In the genomic region with DNA sequence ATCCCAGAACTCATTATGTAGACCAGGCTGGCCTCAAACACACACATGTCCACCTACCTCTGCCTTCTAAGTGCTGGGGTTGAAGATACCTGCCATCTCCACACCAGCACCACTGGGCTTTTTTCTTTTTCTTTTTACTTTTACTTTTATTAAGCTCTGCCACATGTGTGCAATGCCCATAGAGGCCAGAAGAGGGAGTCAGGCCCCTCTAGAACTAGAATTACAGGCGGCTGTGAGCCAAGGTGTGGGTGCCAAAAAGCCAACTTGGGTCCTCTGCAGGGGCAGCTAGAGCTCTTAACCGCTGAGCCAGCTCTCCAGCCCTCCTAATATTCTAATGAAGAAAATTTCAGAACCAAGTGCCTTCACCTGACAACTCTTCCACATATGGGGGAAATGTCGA, we compare ENCODE assay signal across 8 mouse cellular contexts. TPM values are rescaled to one million over a fixed set of nuclear protein-coding genes. Genes with fewer than 3 reads are reported as not detected.
DNase-seq lines count a peak whose midpoint lies in the region; ATAC-seq and TF ChIP-seq lines count a peak whose summit lies in the region.

No protein-coding gene starts in this region.

- DNase-seq in hindbrain, postnatal 0 days (ENCODE audit: low spot score), result peak; percentile 62
- no peak for DNase-seq in hindbrain, embryonic 14.5 days (ENCODE audit: low spot score)
- peak; percentile 55 for DNase-seq in brain, adult 2 months (ENCODE audit: low read depth, low spot score)
- no peak for DNase-seq in layer of hippocampus, postnatal 36 days
- no peak for DNase-seq in left cerebral cortex, adult 18-20 months (ENCODE audit: low spot score in 2 of 2)

- H3K9me3 ChIP-seq in hindbrain, postnatal 0 days (ENCODE audit: low read length), result no peaks in the 10 kb centered on the region
- H3K9me3 ChIP-seq in hindbrain, embryonic 14.5 days (ENCODE audit: control insufficient read depth, low read length), result no peaks in the 10 kb centered on the region
- no peaks in the 10 kb centered on the region for H3K9me3 ChIP-seq in ES-Bruce4 (replicated peaks; ENCODE audit: control insufficient read depth, insufficient read depth, low read length, poor library complexity, severe bottlenecking)
- no peaks in the 10 kb centered on the region for H3K9me3 ChIP-seq in megakaryocyte, embryonic 14.5 days
- no peaks in the 10 kb centered on the region for H3K9me3 ChIP-seq in forebrain, embryonic 12.5 days

- 48% methylated on average over 3 of the region's 3 CpGs for WGBS in hindbrain, postnatal 0 days
- 48% methylated on average over 3 of the region's 3 CpGs for WGBS in hindbrain, embryonic 14.5 days
- 44% methylated on average over 3 of the region's 3 CpGs for WGBS in forebrain, embryonic 12.5 days

- H3K27ac ChIP-seq in hindbrain, postnatal 0 days, result no peak overlapping the region
- H3K27ac ChIP-seq in hindbrain, embryonic 14.5 days, result no peak overlapping the region
- no peak overlapping the region for H3K27ac ChIP-seq in ES-Bruce4 (ENCODE audit: insufficient read depth, low read length)
- H3K27ac ChIP-seq in forebrain, embryonic 12.5 days, result no peak overlapping the region

- H3K4me2 ChIP-seq in hindbrain, postnatal 0 days (ENCODE audit: low read depth, low read length), result no peak overlapping the region
- no peak overlapping the region for H3K4me2 ChIP-seq in hindbrain, embryonic 14.5 days (replicated peaks)
- H3K4me2 ChIP-seq in forebrain, embryonic 12.5 days, result no peak overlapping the region

- TF ChIP-seq EP300 in ES-Bruce4 (IDR thresholded peaks at IDR 0.05; ENCODE audit: insufficient read depth, low read depth, low read length), result no peak

- H3K36me3 ChIP-seq in hindbrain, postnatal 0 days (ENCODE audit: insufficient read depth, low read length), result no peaks in the 10 kb centered on the region
- H3K36me3 ChIP-seq in hindbrain, embryonic 14.5 days (replicated peaks; ENCODE audit: control insufficient read depth, insufficient read depth), result no peaks in the 10 kb centered on the region
- H3K36me3 ChIP-seq in ES-Bruce4 (ENCODE audit: control insufficient read depth, insufficient read depth, low read length, poor library complexity, severe bottlenecking), result no peaks in the 10 kb centered on the region
- H3K36me3 ChIP-seq in megakaryocyte, embryonic 14.5 days (replicated peaks; ENCODE audit: low read length), result no peaks in the 10 kb centered on the region
- H3K36me3 ChIP-seq in forebrain, embryonic 12.5 days (replicated peaks), result no peaks in the 10 kb centered on the region

- no peaks in the 10 kb centered on the region for H3K4me1 ChIP-seq in hindbrain, postnatal 0 days (ENCODE audit: insufficient read depth, low read length)
- no peaks in the 10 kb centered on the region for H3K4me1 ChIP-seq in hindbrain, embryonic 14.5 days (replicated peaks; ENCODE audit: control insufficient read depth, insufficient read depth, low read length)
- peaks cover 7% of the 10 kb centered on the region for H3K4me1 ChIP-seq in ES-Bruce4 (ENCODE audit: control insufficient read depth, insufficient read depth, low read length)
- peaks cover 26% of the 10 kb centered on the region for H3K4me1 ChIP-seq in megakaryocyte, embryonic 14.5 days
- no peaks in the 10 kb centered on the region for H3K4me1 ChIP-seq in forebrain, embryonic 12.5 days

- peak; percentile 60 for TF ChIP-seq CTCF in hindbrain, postnatal 0 days (IDR thresholded peaks at IDR 0.05; ENCODE audit: low read depth)
- peak; percentile 44 for TF ChIP-seq CTCF in ES-Bruce4 (IDR thresholded peaks at IDR 0.05; ENCODE audit: low read depth, low read length)

- H3K4me3 ChIP-seq in hindbrain, postnatal 0 days (ENCODE audit: low read length), result no peak overlapping the region
- H3K4me3 ChIP-seq in hindbrain, embryonic 14.5 days (replicated peaks; ENCODE audit: low read length), result no peak overlapping the region
- no peak overlapping the region for H3K4me3 ChIP-seq in ES-Bruce4 (ENCODE audit: low read depth, low read length)
- peak overlapping the region; percentile 72 for H3K4me3 ChIP-seq in megakaryocyte, embryonic 14.5 days (replicated peaks)
- H3K4me3 ChIP-seq in forebrain, embryonic 12.5 days (replicated peaks), result no peak overlapping the region

- H3K27me3 ChIP-seq in hindbrain, postnatal 0 days (ENCODE audit: insufficient read depth, low read length), result no peaks in the 10 kb centered on the region
- H3K27me3 ChIP-seq in hindbrain, embryonic 14.5 days (ENCODE audit: control insufficient read depth, insufficient read depth, low read length), result no peaks in the 10 kb centered on the region
- H3K27me3 ChIP-seq in ES-Bruce4 (ENCODE audit: control insufficient read depth, insufficient read depth, low read length, poor library complexity, severe bottlenecking), result no peaks in the 10 kb centered on the region
- H3K27me3 ChIP-seq in megakaryocyte, embryonic 14.5 days (replicated peaks), result peaks cover 4% of the 10 kb centered on the region
- H3K27me3 ChIP-seq in forebrain, embryonic 12.5 days, result peaks cover 11% of the 10 kb centered on the region

- no peak for ATAC-seq in hindbrain, postnatal 0 days
- ATAC-seq in hindbrain, embryonic 14.5 days (ENCODE audit: low FRiP score), result no peak
- no peak for ATAC-seq in forebrain, embryonic 12.5 days (ENCODE audit: low FRiP score)

- no peak for TF ChIP-seq POLR2A in ES-Bruce4 (IDR thresholded peaks at IDR 0.05; ENCODE audit: insufficient read depth, low read length)

- no peak overlapping the region for H3K9ac ChIP-seq in hindbrain, postnatal 0 days (replicated peaks; ENCODE audit: low read length)
- H3K9ac ChIP-seq in hindbrain, embryonic 14.5 days, result no peak overlapping the region
- peak overlapping the region; percentile 45 for H3K9ac ChIP-seq in ES-Bruce4 (ENCODE audit: low read depth, poor library complexity, severe bottlenecking)
- no peak overlapping the region for H3K9ac ChIP-seq in forebrain, embryonic 12.5 days

RNA-seq across cellular contexts. Expression of a gene that starts 30.7 kb away (rescaled TPM):
- 108 and 118 TPM in 2 replicates for total RNA-seq in hindbrain, postnatal 0 days (2014; rRNA removed)
- 162 and 163 TPM in 2 replicates for polyA plus RNA-seq in hindbrain, postnatal 0 days (2015; fragmentation: Nextera tagmentation; extraction: Ambion mirVana)
- polyA plus RNA-seq in hindbrain, embryonic 14.5 days (2014; fragmentation: Nextera tagmentation; extraction: Ambion mirVana), result 163 TPM in 2 replicates
- polyA plus RNA-seq in ES-Bruce4 (2011; ENCODE audit: insufficient read depth, insufficient read length, low read depth, missing spikeins), result 223 and 224 TPM in 2 replicates
- 5.1 and 24.4 TPM in 2 replicates for polyA plus RNA-seq in megakaryocyte, embryonic 14.5 days (2012; ENCODE audit: insufficient read depth, low replicate concordance)
- total RNA-seq in layer of hippocampus, postnatal 36 days (2021), result 100 to 1,000 TPM; 228 to 249 TPM
- 100 to 1,000 TPM; 263 to 284 TPM for total RNA-seq in left cerebral cortex, adult 18-20 months (2021)
- 152 and 157 TPM in 2 replicates for polyA plus RNA-seq in forebrain, embryonic 12.5 days (2016; fragmentation: Nextera tagmentation; extraction: Ambion mirVana)

Comparison
In these comparisons a context has a peak if more than half of its experiments do, and no peak if none do; other contexts are left out.
1. DNase-seq: peak in hindbrain, postnatal 0 days (single experiment) and brain, adult 2 months (single experiment); none in hindbrain, embryonic 14.5 days (single experiment), layer of hippocampus, postnatal 36 days (0 of 2) and left cerebral cortex, adult 18-20 months (0 of 2).